Mouse (Mus musculus) hindbrain, embryonic 11.5 days (tissue): ENCODE measurements around the gene Rab40c. TPM values are rescaled to one million over a fixed set of nuclear protein-coding genes. Genes with fewer than 3 reads are reported as not detected.
"Not testable (repeated sequence)": the region's sequence is repeated elsewhere in the genome, so short reads cannot be mapped to it uniquely, and the experiment has no call there.

Experiments
- ATAC-seq: fragments of 200-750 bp; cut with Nextera tagmentation; 2 replicates; pipeline ENCODE4 v1.8.0; 2017; ENCODE audit warnings: mild to moderate bottlenecking, moderate TSS enrichment, moderate library complexity; ENCODE audit not compliant: low FRiP score
- DNase-seq: peaks from one replicate; pipeline ENCODE4 v3.0.0-alpha.2; 2015; ENCODE audit warnings: low spot score
- H3K27ac ChIP-seq: fragments of 300-500 bp; sonication (generic); 2 replicates; pipeline ENCODE4 v1.5.1; 2014; ENCODE audit warnings: mild to moderate bottlenecking, low read depth, low read length
- H3K27me3 ChIP-seq: fragments of 300-500 bp; sonication (generic); 2 replicates; pipeline ENCODE4 v1.6.1; 2014; ENCODE audit warnings: mild to moderate bottlenecking, low read length, moderate library complexity, mixed read lengths; ENCODE audit not compliant: control insufficient read depth, insufficient read depth
- H3K36me3 ChIP-seq: fragments of 300-500 bp; sonication (generic); 2 replicates; pipeline ENCODE4 v1.6.1; 2014; ENCODE audit warnings: mild to moderate bottlenecking, low read length, moderate library complexity, mixed read lengths; ENCODE audit not compliant: control insufficient read depth, insufficient read depth
- H3K4me1 ChIP-seq: fragments of 300-500 bp; sonication (generic); replicated peaks from 2 replicates; pipeline ENCODE4 v1.6.1; 2014; ENCODE audit warnings: low read length, mixed read lengths; ENCODE audit not compliant: control insufficient read depth, insufficient read depth
- H3K4me2 ChIP-seq: fragments of 300-500 bp; sonication (generic); replicated peaks from 2 replicates; pipeline ENCODE4 v1.6.1; 2014; ENCODE audit warnings: mild to moderate bottlenecking, low read depth, low read length
- H3K4me3 ChIP-seq: fragments of 300-500 bp; sonication (generic); 2 replicates; pipeline ENCODE4 v1.5.1; 2014; ENCODE audit warnings: low read depth, low read length
- H3K9ac ChIP-seq: fragments of 300-500 bp; sonication (generic); 2 replicates; pipeline ENCODE4 v1.6.1; 2014; ENCODE audit warnings: low read depth, low read length
- H3K9me3 ChIP-seq: fragments of 300-500 bp; sonication (generic); 2 replicates; pipeline ENCODE4 v1.6.1; 2016; ENCODE audit warnings: low read length; ENCODE audit not compliant: control insufficient read depth
- WGBS: fragments of 180-500 bp; shearing (Covaris S2); extraction: QIAGEN DNeasy Blood & Tissue Kit; methylation state at CpG from one replicate; pipeline ENCODE4 v1.1.7; 2014; 5-methylcytosine and 5-hydroxymethylcytosine counted together
- polyA plus RNA-seq: library from polyadenylated mRNA; unstranded; fragments of >200 nt; fragmentation: Nextera tagmentation; extraction: Ambion mirVana; gene quantifications from 2 replicates; pipeline ENCODE4 v1.2.1, GENCODE M21; 2014

Rab40c gene
- polyA plus RNA-seq, 1 experiment from 2014 or later: 19.1 TPM

DNA sequence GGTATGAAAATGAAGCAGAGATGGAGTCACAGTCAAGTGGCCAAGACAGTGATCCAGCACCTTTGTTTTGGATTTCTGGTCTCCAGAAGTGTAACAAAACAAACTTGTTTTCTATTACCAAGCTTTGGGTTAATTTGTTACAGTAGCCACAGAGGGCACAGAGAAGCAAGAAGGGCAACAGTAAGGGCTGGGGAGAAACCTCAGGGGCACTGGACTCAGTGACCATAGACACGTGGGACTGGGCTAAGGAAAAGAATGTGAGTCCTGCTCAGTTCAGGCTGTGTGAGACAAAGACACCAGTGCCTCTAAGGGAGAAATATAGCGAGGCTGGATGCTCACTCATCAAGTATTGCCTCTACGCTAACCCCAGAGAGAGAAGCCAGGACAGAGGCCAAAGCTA lies 46.9 kb downstream of the Rab40c start:
- Histone ChIP-seq H3K9me3 (no peaks in the 10 kb centered on the region), H3K4me2 (no peak overlapping the region), H3K4me3 (no peak overlapping the region), H3K9ac (no peak overlapping the region), H3K36me3 (no peaks in the 10 kb centered on the region), H3K4me1 (peaks cover 10% of the 10 kb centered on the region), H3K27ac (no peak overlapping the region), H3K27me3 (0 out of 2 replicates have a peak, but pooled peaks cover 2% of the 10 kb centered on the region)
- WGBS: 77% methylated on average over 3 of the region's 3 CpGs
- DNase-seq (no peak), ATAC-seq (no peak)

DNA sequence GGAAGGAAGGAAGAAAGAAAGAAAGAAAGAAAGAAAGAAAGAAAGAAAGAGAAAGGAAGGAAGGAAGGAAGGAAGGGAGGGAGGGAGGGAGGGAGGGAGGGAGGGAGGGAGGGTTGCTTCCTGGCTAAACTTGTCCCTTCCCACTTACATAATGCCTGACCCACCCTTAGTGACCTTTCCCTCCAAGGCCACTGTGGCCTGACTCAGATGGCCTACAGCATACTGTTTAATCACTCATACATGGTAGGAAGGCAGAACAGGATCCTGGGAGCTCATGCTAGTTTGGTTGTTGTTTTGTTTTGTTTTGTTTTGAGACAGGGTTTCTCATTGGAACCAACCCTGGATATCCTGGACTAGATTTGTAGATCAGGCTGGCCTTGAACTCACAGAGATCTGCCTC lies 48.0 kb downstream of the Rab40c start:
- H3K9ac ChIP-seq, H3K27me3 ChIP-seq, H3K4me3 ChIP-seq, H3K4me2 ChIP-seq, H3K36me3 ChIP-seq, H3K9me3 ChIP-seq, ATAC-seq, H3K27ac ChIP-seq, DNase-seq: not testable (repeated sequence)
- peaks cover 12% of the 10 kb centered on the region for H3K4me1 ChIP-seq

DNA sequence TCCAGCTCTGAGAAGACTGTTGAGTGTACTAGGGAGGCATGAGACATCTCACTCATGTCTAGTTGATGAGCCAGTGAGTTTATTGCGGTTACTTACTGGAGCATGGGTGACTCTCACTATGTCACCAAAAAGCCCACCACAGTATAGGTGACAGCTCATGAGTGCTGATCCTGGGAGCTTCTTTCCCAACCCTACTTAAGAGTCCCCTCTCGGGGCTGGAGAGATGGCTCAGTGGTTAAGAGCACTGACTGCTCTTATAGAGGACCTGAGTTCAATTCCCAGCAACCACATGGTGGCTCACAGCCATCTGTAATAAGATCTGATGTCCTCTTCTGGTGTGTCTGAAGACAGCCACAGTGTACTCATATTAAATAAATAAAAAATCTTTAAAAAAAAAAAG lies 49.6 kb downstream of the Rab40c start:
- no peak for ATAC-seq
- Histone ChIP-seq H3K4me1 (peaks cover 8% of the 10 kb centered on the region), H3K27me3 (0 out of 2 replicates have a peak, but pooled peaks cover 2% of the 10 kb centered on the region), H3K4me2 (no peak overlapping the region), H3K4me3 (no peak overlapping the region), H3K36me3 (no peaks in the 10 kb centered on the region), H3K27ac (no peak overlapping the region), H3K9me3 (no peaks in the 10 kb centered on the region), H3K9ac (no peak overlapping the region)
- no peak for DNase-seq
- 76% methylated on average over 2 of the region's 2 CpGs for WGBS

DNA sequence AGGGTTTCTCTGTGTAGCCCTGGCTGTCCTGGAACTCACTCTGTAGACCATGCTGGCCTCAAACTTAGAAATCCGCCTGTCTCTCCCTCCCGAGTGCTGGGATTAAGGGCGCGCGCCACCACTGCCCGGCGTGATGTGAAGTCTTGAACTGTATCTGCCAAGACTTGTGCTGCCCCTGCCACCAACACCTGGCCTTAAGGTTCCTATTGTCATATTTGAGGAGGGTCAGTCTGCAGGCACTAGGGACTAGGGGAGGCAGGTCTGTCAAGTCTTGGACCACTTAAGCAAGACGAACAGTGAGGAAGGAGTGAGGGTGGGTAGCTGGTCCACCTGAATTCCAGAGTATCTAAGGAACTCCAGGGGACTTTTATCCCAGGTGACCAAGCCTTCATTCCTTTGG lies 50.0 kb downstream of the Rab40c start:
- WGBS: 87% methylated on average over 8 of the region's 8 CpGs
- Histone ChIP-seq H3K4me2 (no peak overlapping the region), H3K36me3 (no peaks in the 10 kb centered on the region), H3K4me1 (peaks cover 8% of the 10 kb centered on the region), H3K9me3 (no peaks in the 10 kb centered on the region), H3K27me3 (0 out of 2 replicates have a peak, but pooled peaks cover 2% of the 10 kb centered on the region), H3K4me3 (no peak overlapping the region), H3K9ac (no peak overlapping the region), H3K27ac (no peak overlapping the region)
- ATAC-seq (no peak), DNase-seq (no peak)

DNA sequence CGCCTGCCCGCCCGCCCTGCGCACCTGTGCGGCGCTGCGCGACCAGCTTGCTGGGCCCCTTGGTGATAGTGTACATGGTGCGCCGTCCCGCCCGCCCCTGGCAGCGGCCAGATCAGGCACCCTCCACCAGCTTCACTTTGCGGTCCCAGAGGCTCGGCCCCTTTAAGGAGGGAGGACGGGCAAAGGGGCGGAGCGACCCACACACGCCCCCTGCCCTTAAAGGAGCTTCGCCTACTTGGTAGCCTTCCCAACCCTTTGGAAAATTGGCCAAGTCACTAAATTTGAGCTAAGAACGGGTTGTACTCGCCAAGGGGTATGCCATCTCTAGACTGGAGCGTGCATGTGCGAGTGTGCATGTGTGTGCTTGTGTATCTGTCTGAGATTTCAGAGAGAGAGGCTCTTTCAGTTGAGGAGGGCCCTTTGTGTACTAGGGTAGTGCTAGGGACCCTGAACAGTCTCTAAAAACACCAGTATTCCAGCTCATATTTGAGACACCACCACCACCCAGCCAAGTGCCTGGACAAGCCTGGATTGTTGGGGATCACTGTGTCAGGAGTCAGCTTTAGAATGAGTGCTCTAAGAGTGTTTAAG lies 50.8 kb downstream of the Rab40c start, which contains the start of gene Mcrip2:
Gene Mcrip2 (minus strand): TSS at position 164 of the 591 bp plus-strand sequence.
- H3K4me2 ChIP-seq: peak within 1 kb of the TSS; percentile 99
- H3K27ac ChIP-seq: peak within 1 kb of the TSS; percentile 25; the same call in 1 of the 2 replicates
- peaks cover 8% of the 10 kb centered on the region for H3K4me1 ChIP-seq
- ATAC-seq: peak; percentile 82
- 0 out of 2 replicates have a peak, but pooled peaks cover 2% of the 10 kb centered on the region for H3K27me3 ChIP-seq
- peak within 1 kb of the TSS; percentile 82 for H3K4me3 ChIP-seq
- H3K9ac ChIP-seq: peak within 1 kb of the TSS; percentile 70
- DNase-seq: peak; percentile 85
- WGBS: 0% methylated on average over 22 of the region's 24 CpGs
- H3K9me3 ChIP-seq: no peaks in the 10 kb centered on the region
- no peaks in the 10 kb centered on the region for H3K36me3 ChIP-seq

DNA sequence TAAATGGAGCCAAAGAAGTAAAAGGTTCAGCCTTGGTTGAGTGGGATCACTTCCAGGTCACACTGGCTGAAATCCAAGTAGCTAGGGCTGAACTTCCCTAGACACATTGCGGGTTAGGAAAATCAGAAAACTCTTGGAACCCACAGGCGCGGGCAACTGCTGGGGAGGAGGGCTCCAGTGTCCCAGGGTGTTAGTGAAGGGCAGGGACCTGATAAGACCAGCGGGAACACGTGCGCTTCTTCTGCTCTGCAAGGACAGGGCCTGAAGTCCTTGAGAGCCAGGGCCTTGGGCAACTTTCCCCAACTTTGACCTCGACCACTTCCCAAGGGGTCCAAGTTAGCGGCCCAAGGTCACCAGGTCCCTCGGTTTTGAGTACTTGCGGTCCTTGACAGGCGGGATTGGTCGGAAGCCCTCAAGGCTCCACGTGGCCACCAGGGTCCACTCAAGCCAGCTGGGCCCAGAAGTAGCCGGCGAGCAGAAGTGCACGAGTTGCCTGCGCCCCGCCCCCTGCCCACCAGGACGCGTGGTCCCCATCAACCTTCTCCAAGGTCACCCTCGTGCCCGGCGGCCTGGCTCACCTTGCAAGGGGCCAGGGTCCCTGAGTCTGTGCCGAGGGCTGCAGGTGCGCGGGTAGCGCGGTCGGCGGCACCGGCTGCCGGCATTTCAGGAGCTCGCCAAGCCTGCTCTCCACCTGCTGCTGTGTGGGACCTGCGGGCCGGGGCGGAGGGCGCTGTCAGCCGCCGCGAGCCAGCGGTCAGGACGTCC lies 51.5 kb downstream of the Rab40c start:
- peak; percentile 52 for ATAC-seq
- peak overlapping the region; percentile 82 for H3K4me3 ChIP-seq

DNA sequence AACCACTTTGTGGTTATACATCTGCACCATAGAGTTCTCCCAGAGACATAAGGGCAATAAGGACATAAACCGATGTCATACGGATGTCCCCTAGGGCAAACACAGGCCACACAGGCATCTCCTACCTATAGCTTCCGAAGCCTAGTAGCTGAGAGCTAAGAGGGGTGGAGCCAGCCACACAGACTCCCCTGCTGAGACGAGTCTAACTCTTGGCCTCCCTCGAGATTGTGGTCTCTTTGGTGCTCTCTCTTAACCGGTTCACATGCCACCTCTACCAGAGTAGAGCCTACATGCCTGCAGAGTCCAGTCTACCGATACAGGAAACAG lies 52.1 kb downstream of the Rab40c start:
- ATAC-seq: no peak
- Histone ChIP-seq H3K4me2 (peak overlapping the region; percentile 99), H3K27ac (no peak overlapping the region; the same call in 1 of the 2 replicates), H3K4me3 (peak overlapping the region; percentile 82; the same call in 1 of the 2 replicates), H3K36me3 (no peaks in the 10 kb centered on the region), H3K9ac (no peak overlapping the region), H3K27me3 (0 out of 2 replicates have a peak, but pooled peaks cover 2% of the 10 kb centered on the region), H3K4me1 (peaks cover 8% of the 10 kb centered on the region), H3K9me3 (no peaks in the 10 kb centered on the region)
- no peak for DNase-seq
- 22% methylated on average over 7 of the region's 7 CpGs for WGBS

More for the DNA sequence above, 51.5 kb downstream of the Rab40c start:
- Histone ChIP-seq H3K4me2 (peak overlapping the region; percentile 99), H3K27me3 (0 out of 2 replicates have a peak, but pooled peaks cover 2% of the 10 kb centered on the region), H3K36me3 (no peaks in the 10 kb centered on the region), H3K9ac (peak overlapping the region; percentile 70), H3K4me1 (peaks cover 8% of the 10 kb centered on the region), H3K27ac (no peak overlapping the region), H3K9me3 (no peaks in the 10 kb centered on the region)
- no peak for DNase-seq
- WGBS: 1% methylated on average over 38 of the region's 42 CpGs

DNA sequence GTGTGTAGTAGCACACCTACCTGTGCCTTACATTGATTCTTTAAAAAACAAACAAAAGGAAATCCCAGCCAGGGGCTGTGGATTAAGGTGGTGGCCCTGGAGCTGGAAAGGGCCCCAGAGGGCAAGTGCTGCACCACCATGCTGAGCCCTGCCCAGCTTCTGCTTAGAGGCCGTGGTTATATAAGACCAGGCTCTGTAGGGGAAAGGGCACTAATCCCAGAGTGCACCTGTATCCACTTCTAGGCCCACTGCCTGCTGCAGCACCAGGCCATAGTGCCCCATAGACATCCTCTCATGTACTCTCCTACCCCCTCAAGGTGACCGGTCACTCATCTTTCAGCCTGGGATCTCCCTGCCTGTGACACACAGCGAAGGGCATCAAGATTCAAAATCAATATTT lies 53.4 kb downstream of the Rab40c start:
- DNase-seq (no peak), ATAC-seq (no peak)
- WGBS: 91% methylated on average over 3 of the region's 3 CpGs
- no peak overlapping the region for H3K27ac ChIP-seq
- no peak overlapping the region for H3K4me2 ChIP-seq
- H3K36me3 ChIP-seq: no peaks in the 10 kb centered on the region
- no peak overlapping the region for H3K9ac ChIP-seq
- H3K4me1 ChIP-seq: peaks cover 8% of the 10 kb centered on the region
- no peaks in the 10 kb centered on the region for H3K9me3 ChIP-seq
- no peak overlapping the region for H3K4me3 ChIP-seq
- H3K27me3 ChIP-seq: 0 out of 2 replicates have a peak, but pooled peaks cover 2% of the 10 kb centered on the region
